Mouse (Mus musculus): ENCODE measurements around the gene Dop1b.

Gene Dop1b

DNA sequence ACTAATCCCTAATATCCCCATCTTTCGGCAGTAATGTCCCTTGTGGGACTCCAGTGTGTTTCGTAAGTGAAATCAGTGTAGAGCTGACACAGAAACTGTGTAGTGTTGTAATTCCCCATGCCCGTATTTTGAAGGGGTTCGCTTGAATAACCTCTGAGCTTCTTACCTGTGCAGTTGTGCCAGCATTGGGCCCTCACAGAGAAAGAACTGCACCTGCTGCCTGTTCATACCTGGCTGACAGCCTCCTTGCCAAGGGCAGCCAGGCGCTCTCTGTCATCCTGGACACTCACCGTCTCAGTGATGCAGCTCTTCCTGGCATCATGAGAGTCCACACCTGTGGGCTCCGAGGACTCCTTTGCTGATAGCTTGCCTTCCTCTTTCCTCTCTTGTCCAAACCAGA lies 1.3 kb downstream of the Dop1b start:
- no peak for DNase-seq (ENCODE audit: low spot score)

- no peak for DNase-seq (ENCODE audit: low spot score)
Observed at GRCm38 (mm10) chr16:93714426-93714825, 2.7 kb downstream of the Dop1b start.

GRCm38 (mm10) chr16:93715826-93716225 lies 4.1 kb downstream of the Dop1b start:
- DNase-seq (ENCODE audit: low spot score): no peak

DNA sequence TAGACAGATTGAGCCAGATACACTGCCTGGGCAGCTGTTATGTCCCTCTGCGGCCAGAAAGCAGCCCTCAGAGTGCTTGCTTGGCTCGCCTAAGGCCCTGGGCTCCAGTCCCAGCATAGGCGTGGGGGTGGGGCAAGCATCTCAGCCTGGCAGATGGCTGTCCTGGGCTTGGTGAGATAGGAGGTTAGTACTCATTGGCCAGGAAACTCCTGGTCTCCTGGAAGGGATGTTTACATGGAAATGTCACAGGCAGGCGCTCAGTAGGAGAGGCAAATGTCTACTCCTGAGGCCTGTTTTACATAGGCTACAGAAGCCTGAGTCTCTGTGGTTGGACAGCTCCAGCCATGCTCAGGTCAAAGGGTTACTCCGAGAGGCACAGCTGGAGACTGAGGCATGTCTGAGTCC lies 5.6 kb downstream of the Dop1b start:
- peak; percentile 63 for DNase-seq (ENCODE audit: low spot score)

DNA sequence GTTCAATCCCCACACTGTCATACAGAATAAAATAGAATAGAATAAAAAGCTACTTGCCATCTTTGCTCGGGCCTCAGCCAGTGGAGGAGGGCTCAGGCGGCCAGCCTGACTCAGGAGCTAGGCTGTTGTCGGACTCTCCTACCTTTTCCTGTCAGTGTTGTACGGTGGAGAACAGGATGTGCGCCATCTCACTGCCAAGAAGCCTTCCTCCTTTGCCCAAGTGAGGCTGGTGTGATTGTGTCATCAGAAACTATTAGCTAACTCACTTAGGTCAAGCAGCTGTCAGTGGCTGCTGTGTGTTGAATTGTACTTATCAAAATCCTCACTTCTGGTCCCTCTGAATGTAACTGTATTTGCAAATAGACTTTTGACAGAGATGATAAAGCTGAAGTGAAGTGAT lies 10.1 kb downstream of the Dop1b start:
- no peak for DNase-seq (ENCODE audit: low spot score)

GRCm38 (mm10) chr16:93722476-93722875 lies 10.8 kb downstream of the Dop1b start:
- DNase-seq (ENCODE audit: low spot score): no peak

DNA sequence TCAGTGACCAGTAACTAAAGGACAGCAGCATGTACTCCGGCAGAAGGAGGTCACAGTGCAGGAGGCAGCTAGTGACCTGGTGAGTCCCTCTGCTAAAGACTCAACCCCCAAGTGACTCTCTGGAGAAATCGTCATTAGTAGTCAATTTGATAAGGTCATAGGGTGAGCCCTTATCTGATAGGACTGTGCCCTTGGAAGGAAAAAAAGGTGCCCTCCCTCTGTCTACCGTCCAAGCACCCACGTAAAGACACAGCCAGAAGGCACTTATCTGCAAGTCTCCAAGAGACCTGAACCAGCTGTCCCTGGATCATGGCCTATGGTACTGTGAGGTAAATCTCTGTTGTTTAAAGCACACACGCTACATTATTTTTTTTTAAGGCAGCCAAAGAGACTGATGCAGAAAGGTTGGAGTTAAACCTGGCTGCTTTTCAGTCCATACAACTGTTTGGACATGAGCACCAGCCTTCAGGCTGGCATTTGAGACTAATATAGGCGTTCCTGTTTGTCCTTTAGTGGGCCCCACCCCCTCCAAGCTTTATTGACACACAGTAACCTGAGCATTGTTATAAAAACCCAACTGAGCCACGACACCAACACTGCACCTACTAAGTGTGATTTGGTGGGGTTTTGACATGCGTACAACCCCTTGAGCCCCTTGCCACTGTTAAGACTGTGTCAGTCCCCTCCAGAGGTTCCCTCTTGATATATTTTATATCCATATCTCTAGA lies 13.9 kb downstream of the Dop1b start:
- no peak for DNase-seq (ENCODE audit: low spot score)

GRCm38 (mm10) chr16:93726186-93726585 lies 14.5 kb downstream of the Dop1b start:
- no peak for DNase-seq (ENCODE audit: low spot score)

- DNase-seq (ENCODE audit: low spot score): no peak
Observed at GRCm38 (mm10) chr16:93728676-93729075, 17.0 kb downstream of the Dop1b start.

DNA sequence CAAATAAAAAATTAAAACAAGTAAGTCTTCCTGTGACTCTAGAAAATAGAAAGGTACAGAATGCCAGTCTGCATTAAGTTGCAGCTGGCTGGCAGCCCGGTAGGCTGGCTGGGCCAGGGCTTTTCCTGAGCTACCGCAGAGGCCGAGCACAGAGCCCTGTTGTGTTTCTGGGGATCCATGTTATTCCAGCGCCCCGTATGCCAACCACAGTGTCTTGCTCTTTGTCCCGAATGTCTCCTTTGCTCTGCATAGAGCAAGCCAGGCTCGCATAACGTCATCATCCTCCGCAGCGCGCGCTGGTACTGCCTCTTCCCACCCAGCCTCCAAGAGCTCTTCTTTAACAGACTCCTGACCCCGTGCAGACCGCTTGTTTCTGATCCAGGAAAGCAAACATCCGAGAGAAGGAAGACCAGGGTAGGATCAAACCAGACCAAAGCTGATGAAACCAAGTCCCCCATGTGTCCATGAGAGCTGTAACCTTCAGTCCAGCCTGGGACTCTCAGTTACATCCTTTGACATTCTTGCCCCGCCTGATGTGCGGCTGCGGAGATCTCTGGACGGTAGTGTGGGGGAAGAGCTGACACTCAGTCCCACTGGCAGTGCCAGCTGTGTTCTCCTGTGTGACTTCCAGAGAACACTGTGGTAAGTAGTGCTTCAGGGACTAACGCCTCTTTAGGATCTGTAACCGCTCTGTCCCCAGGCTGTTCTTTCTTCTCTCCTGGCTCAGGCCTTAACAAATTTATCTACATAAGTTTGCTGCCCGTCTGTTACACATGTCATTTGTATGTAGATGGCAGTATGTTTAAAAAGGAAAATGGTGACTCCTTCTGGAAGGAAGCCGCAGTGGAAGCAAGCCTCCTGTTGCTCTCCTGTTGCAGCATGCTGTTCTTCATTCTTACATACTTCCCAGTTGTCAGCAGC lies 18.4 kb downstream of the Dop1b start:
- DNase-seq (ENCODE audit: low spot score): no peak

DNA sequence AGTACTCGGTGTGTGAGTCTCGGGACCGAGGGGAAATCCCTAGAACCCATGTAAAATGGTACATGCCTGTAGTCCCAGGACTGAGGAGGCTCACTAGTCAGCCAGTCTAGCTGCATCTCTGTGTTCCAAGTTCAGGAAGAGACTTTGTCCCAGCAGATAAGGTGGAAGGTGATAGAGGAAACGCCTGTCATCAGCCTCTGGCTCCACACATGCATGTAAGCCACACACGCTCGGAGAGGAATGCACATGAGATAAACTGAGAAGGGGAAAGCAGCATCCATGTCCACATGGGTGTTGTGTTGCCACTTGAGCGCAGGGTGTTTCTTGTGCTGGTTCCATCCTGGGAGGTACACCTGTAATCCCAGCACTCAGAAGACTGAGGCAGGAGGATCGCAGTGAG lies 19.6 kb downstream of the Dop1b start:
- no peak for DNase-seq (ENCODE audit: low spot score)

DNA sequence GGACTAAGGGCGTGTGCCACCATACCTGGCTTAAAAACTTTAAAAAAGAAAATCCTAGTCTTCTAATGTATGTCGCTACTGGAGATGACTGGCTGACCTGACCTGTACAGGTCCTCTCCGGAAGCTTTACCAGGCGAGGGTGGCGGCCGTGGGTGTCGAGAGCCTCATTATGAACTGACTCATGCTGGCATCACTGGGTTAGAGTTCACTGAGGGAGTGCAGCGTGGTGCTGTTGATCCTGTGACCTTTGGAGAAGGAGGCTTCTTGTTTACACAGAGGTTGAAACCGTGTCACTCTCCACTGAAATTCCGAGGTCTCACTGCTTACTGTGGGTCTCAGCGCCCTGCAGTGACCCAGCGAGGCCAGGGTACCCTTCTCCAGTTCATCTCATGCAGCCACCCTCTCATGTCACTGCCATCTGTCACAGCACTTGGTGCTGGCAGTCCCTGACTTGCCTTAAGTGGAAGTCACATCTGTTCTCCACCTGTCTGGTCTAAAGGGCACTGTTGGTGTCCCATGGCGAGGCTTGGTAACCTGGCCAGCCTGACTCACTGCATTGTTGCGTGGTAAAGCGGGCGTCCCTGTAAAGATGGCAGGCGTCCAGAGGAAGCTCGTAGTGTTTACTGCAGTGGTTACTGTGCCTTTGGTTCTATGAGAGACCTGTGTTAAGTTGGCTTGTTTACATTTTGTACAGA lies 21.3 kb downstream of the Dop1b start:
- DNase-seq (ENCODE audit: low spot score): peak; percentile 21

DNA sequence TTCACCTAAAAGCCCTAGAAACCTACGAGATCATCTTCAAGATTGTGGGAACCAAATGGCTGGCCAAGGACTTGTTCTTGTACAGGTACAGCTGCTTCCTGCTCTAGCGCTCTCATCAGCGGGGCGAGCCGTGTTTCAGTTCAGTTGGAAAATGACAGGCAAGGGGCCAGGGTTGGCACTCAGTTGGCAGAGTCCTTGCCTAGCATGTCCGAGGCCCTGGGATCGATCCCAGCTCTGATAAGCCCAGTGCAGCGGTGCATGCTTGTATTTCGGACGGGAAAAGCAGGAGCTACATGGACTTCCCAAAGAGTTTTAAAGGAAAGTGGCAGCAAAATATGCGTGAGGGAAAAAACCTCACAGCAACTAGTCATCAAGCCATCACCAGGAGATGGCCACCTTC lies 27.5 kb downstream of the Dop1b start:
- no peak for DNase-seq (ENCODE audit: low spot score)

- no peak for DNase-seq (ENCODE audit: low spot score)
Observed at GRCm38 (mm10) chr16:93742903-93743302, 31.2 kb downstream of the Dop1b start.

- no peak for DNase-seq (ENCODE audit: low spot score)
Observed at GRCm38 (mm10) chr16:93744049-93744490, 32.4 kb downstream of the Dop1b start.

- DNase-seq (ENCODE audit: low spot score): no peak
Observed at GRCm38 (mm10) chr16:93744804-93745340, 33.2 kb downstream of the Dop1b start.

- no peak for DNase-seq (ENCODE audit: low spot score)
Observed at GRCm38 (mm10) chr16:93746397-93746796, 34.7 kb downstream of the Dop1b start.

DNA sequence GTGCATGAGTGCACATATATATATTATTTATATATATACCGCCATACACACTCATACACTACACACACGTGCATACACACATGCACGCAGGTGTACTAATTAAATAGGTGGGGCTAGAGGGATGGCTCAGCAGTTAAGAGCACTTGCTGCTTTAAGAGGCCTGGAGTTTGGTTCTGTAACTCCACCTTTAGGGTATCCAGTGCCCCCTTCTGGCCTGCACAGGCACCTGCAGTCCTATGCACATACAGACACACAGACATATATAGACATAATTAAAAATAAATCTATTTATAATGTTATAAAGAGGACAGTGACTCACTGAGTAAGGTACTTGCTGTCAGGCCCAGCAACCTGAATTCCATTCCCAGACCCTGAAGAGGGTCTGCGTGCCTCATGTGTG lies 35.3 kb downstream of the Dop1b start:
- DNase-seq (ENCODE audit: low spot score): no peak

DNA sequence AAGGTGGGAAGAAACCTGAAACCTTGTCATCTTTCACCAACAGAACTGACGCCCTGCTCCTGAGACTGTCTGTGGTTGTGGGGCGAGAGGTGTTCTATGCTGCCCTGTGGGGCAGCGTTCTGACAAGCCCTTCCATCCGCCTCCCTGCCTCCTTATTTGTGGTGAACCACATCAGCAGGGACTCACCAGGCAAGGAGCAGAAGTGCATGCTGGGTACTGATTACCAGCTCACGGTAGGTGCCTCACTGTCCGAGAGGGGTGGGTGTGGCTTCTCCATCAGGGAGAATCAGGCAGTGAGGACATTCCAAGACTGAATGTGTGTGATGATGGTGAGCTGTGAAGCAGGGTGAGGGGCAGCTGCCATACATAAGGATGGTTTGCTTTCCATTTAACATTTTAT lies 35.7 kb downstream of the Dop1b start:
- DNase-seq (ENCODE audit: low spot score): no peak

DNA sequence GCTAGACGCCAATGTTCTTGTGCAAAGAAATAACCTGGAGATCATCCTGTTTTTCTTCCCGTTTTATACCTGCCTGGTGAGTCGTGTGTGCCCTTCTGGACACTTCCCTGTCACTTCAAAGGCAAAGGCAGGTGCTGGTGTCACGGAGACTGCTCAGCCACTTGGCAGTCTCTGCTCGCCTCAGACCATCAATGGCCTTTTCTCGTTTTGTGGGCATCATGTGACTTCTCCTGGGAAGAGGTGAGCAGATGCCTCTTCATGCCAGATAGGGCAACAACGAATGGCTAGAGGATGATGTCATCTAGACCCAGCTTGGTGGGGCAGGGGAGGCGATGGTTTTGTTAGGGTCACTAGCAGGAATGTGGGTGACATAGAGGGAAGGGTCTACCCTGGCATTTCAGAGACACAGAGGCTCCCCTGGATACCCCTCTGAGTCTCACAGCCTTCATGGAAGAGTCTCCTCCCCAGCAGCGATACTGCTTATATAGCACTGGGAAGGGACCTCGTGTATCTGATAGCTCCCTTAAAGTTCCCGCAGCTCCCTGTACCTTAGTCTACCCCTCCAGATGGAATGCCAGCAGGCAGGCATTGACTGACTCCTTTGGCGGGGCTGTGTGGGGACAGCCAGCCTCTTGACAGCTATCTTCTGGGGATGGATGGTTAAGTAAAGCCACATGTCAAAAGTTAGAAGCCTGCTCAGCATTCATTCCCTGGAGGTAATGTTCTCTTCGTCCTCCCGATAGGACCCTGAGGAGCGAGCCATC lies 37.6 kb downstream of the Dop1b start:
- DNase-seq (ENCODE audit: low spot score): no peak

- DNase-seq (ENCODE audit: low spot score): no peak
Observed at GRCm38 (mm10) chr16:93750464-93750863, 38.8 kb downstream of the Dop1b start.

- DNase-seq (ENCODE audit: low spot score): no peak
Observed at GRCm38 (mm10) chr16:93751816-93752215, 40.1 kb downstream of the Dop1b start.

All from embryo, embryonic 10 days (tissue).